ENCODE assay signal across 10 mouse cellular contexts in genomic region chr5:139764296-139764695, GRCm38 (mm10). TPM values are rescaled to one million over a fixed set of nuclear protein-coding genes. Genes with fewer than 3 reads are reported as not detected.
DNase-seq lines count a peak whose midpoint lies in the region; ATAC-seq and TF ChIP-seq lines count a peak whose summit lies in the region.
"Had no signal": no experiment of that assay in that cellular context is flagged by ENCODE, and none has a peak within 500 bp of the region (broad histone marks: within the 10 kb centered on the region; RNA-seq: fewer than 3 reads in every experiment).

No protein-coding gene starts in this region.

- no peaks in the 10 kb centered on the region for H3K79me3 ChIP-seq in C2C12 (ENCODE audit: low read depth)

- CTCF ChIA-PET in Patski (lab: Charles Lee), result interaction anchor here (1.3 to 1.7 kb wide), 2 partner anchors 9 kb away, joined by 5 to 6 read pairs; no protein-coding TSS in a partner anchor

- H3ac ChIP-seq in C2C12 (ENCODE audit: control insufficient read depth, insufficient read length, low read depth), result no peak overlapping the region

- peaks cover 11% of the 10 kb centered on the region for H3K36me3 ChIP-seq in C2C12 (ENCODE audit: control insufficient read depth, insufficient read depth)
- H3K36me3 ChIP-seq in intestine, postnatal 0 days (ENCODE audit: control insufficient read depth, insufficient read depth), result peaks cover 94% of the 10 kb centered on the region

- H3K9ac ChIP-seq in intestine, postnatal 0 days (ENCODE audit: low read depth, low read length), result no peak overlapping the region
- H3K9ac ChIP-seq: heart, embryonic 13.5 days had no signal

- in situ Hi-C loops in Patski (cut with MboI; ENCODE audit: low pct_unique_long_range_greater_than_20kb), result no loop called here

- H3K4me3 ChIP-seq in C2C12 (ENCODE audit: insufficient read depth, poor library complexity, severe bottlenecking), result no peak overlapping the region
- H3K4me3 ChIP-seq in intestine, postnatal 0 days (ENCODE audit: low read depth, low read length), result no peak overlapping the region
- H3K4me3 ChIP-seq: heart, embryonic 13.5 days had no signal

- H3K27me3 ChIP-seq in C2C12 (ENCODE audit: control insufficient read depth, insufficient read depth, insufficient read length), result no peaks in the 10 kb centered on the region
- H3K27me3 ChIP-seq in Patski, result no peaks in the 10 kb centered on the region
- H3K27me3 ChIP-seq in intestine, postnatal 0 days (replicated peaks; ENCODE audit: control insufficient read depth, insufficient read depth, low read length), result no peaks in the 10 kb centered on the region
- H3K27me3 ChIP-seq: heart, embryonic 13.5 days had no signal

- peak; percentile 4 for ATAC-seq in Patski
- no peak for ATAC-seq in intestine, postnatal 0 days

- no peaks in the 10 kb centered on the region for H3K79me2 ChIP-seq in C2C12 (ENCODE audit: control insufficient read depth, insufficient read depth)

- POLR2A ChIA-PET in Patski (lab: Charles Lee), result no interaction called here

- no peaks in the 10 kb centered on the region for H3K9me3 ChIP-seq in intestine, postnatal 0 days (ENCODE audit: control insufficient read depth)
- H3K9me3 ChIP-seq: heart, embryonic 13.5 days had no signal

- WGBS in intestine, postnatal 0 days, result 71% methylated on average over 11 of the region's 11 CpGs

- no peak overlapping the region for H3K27ac ChIP-seq in intestine, postnatal 0 days (ENCODE audit: low read depth, low read length)
- H3K27ac ChIP-seq: heart, embryonic 13.5 days had no signal

- no peak overlapping the region for H3K4me2 ChIP-seq in intestine, postnatal 0 days (replicated peaks; ENCODE audit: low read depth)
- H3K4me2 ChIP-seq: heart, embryonic 13.5 days had no signal

- peak; percentile 45 for DNase-seq in kidney, postnatal 10 days
- DNase-seq in kidney, postnatal 14 days, result no peak
- DNase-seq in Patski (ENCODE audit: low read depth, low spot score), result no peak
- no peak for DNase-seq in frontal cortex, adult 2 months (ENCODE audit: extremely low spot score in 1 of 2, low spot score in 1 of 2)
- no peak for DNase-seq in cerebellum, postnatal 36 days
- no peak for DNase-seq in right cerebral cortex, postnatal 10 days (ENCODE audit: low spot score in 2 of 2)
- DNase-seq: cerebellum, adult 9-10 months had no signal

- peak; percentile 64 for TF ChIP-seq CTCF in C2C12 (IDR thresholded peaks at IDR 0.05; ENCODE audit: control insufficient read depth, insufficient read depth, insufficient read length)
- TF ChIP-seq CTCF in Patski (IDR thresholded peaks at IDR 0.05), result no peak
- TF ChIP-seq CTCF in intestine, postnatal 0 days (IDR thresholded peaks at IDR 0.05; ENCODE audit: low read depth), result peak; percentile 75

- H3K4me1 ChIP-seq in intestine, postnatal 0 days (replicated peaks; ENCODE audit: control insufficient read depth, insufficient read depth, low read length), result no peaks in the 10 kb centered on the region
- H3K4me1 ChIP-seq: heart, embryonic 13.5 days had no signal

TF ChIP-seq in C2C12, 6 proteins besides CTCF, POLR2A, EP300 and RAD21:
- TF ChIP-seq CEBPB (IDR thresholded peaks at IDR 0.05; ENCODE audit: low read depth), result no peak
- no peak for TF ChIP-seq MAX (IDR thresholded peaks at IDR 0.05)
- TF ChIP-seq MYOG (IDR thresholded peaks at IDR 0.05; ENCODE audit: control insufficient read depth, extremely low read depth, insufficient read length), result no peak
- TF ChIP-seq USF1 (IDR thresholded peaks at IDR 0.05; ENCODE audit: low read depth), result no peak
- no peak for TF ChIP-seq MYOD1 (IDR thresholded peaks at IDR 0.05; ENCODE audit: control insufficient read depth, insufficient read length, low read depth)
- TF ChIP-seq FOSL1 (IDR thresholded peaks at IDR 0.05; ENCODE audit: insufficient read depth, low read length, poor library complexity, severe bottlenecking), result no peak

RNA-seq across cellular contexts. Expression of gene Ints1, which starts 11.2 kb away (rescaled TPM):
- 43.1 TPM for polyA plus RNA-seq in C2C12 (2012; fragmentation: generic; extraction: Trizol)
- 63.5 TPM for polyA plus RNA-seq in Patski (2021)
- polyA plus RNA-seq in intestine, postnatal 0 days (2015; fragmentation: Nextera tagmentation; extraction: Ambion mirVana), result 9.9 and 12.7 TPM in 2 replicates
- 70.4 and 73.5 TPM in 2 replicates for polyA plus RNA-seq in frontal cortex, adult 2 months (2012; rRNA removed)

RNA-seq across cellular contexts. Expression of gene Mafk, which starts 27.0 kb away (rescaled TPM):
- polyA plus RNA-seq in C2C12 (2012; fragmentation: generic; extraction: Trizol) (11.9 TPM), Patski (2021) (35.4 TPM)
- 23.1 and 25.5 TPM in 2 replicates for polyA plus RNA-seq in intestine, postnatal 0 days (2015; fragmentation: Nextera tagmentation; extraction: Ambion mirVana)
- polyA plus RNA-seq in frontal cortex, adult 2 months (2012; rRNA removed), result 6.9 and 7.3 TPM in 2 replicates

RNA-seq across cellular contexts. Expression of gene Micall2, which starts 28.2 kb away (rescaled TPM):
- polyA plus RNA-seq in C2C12 (2012; fragmentation: generic; extraction: Trizol), result 9.5 TPM
- 15.1 TPM for polyA plus RNA-seq in Patski (2021)
- 12.8 and 13.0 TPM in 2 replicates for polyA plus RNA-seq in intestine, postnatal 0 days (2015; fragmentation: Nextera tagmentation; extraction: Ambion mirVana)
- polyA plus RNA-seq in frontal cortex, adult 2 months (2012; rRNA removed), result 1.9 and 2.5 TPM in 2 replicates

RNA-seq across cellular contexts. Expression of gene Tmem184a, which starts 55.4 kb away (rescaled TPM):
- 0.13 TPM for polyA plus RNA-seq in C2C12 (2012; fragmentation: generic; extraction: Trizol)
- polyA plus RNA-seq in Patski (2021), result not detected
- 197 and 218 TPM in 2 replicates for polyA plus RNA-seq in intestine, postnatal 0 days (2015; fragmentation: Nextera tagmentation; extraction: Ambion mirVana)
- 0.10 and 0.34 TPM in 2 replicates for polyA plus RNA-seq in frontal cortex, adult 2 months (2012; rRNA removed)
